Mouse (Mus musculus): ENCODE measurements around the gene Usp40. TPM values are rescaled to one million over a fixed set of nuclear protein-coding genes. Genes with fewer than 3 reads are reported as not detected.

Usp40 gene
- polyA plus RNA-seq, 1 experiment from 2014 or later: 28.4 TPM

DNA sequence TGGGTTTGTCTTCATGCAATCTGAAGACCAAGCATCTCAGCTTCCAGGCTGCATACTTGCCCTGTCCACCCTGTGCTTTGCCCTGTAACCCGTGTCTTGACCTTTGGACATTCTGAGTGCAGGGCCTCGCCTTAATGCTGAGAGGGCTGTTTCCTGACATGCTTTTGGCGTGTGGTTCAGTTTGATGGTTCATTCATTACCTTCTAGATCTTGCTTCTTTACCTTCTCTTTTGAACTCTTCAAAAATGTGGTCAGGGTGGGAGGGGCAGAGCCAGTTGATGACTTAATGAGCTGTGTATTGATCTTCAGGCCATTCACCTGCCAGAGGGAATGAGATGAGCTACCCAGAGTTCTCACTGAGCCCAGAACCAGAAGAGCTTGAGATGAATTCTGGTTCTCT lies 99.6 kb downstream of the Usp40 start:
- WGBS: 47% methylated on average over 3 of the region's 3 CpGs
- no peak overlapping the region for H3K4me3 ChIP-seq (ENCODE audit: low read length)
- H3K27ac ChIP-seq (ENCODE audit: low read length): peak overlapping the region; percentile 93
- H3K4me1 ChIP-seq (ENCODE audit: control insufficient read depth, insufficient read depth, low read length): peaks cover 28% of the 10 kb centered on the region
- no peaks in the 10 kb centered on the region for H3K9me3 ChIP-seq (ENCODE audit: control insufficient read depth, low read length)
- ATAC-seq: peak; percentile 65
- H3K36me3 ChIP-seq (ENCODE audit: control insufficient read depth, insufficient read depth, low read length): no peaks in the 10 kb centered on the region
- 0 out of 2 replicates have a peak overlapping the region, but pooled peaks have one; percentile 33 for H3K9ac ChIP-seq (ENCODE audit: low read depth, low read length)
- peak overlapping the region; percentile 38; the same call in 1 of the 2 replicates for H3K4me2 ChIP-seq (ENCODE audit: low read depth, low read length)
- H3K27me3 ChIP-seq (replicated peaks; ENCODE audit: control insufficient read depth, insufficient read depth, low read length): no peaks in the 10 kb centered on the region

DNA sequence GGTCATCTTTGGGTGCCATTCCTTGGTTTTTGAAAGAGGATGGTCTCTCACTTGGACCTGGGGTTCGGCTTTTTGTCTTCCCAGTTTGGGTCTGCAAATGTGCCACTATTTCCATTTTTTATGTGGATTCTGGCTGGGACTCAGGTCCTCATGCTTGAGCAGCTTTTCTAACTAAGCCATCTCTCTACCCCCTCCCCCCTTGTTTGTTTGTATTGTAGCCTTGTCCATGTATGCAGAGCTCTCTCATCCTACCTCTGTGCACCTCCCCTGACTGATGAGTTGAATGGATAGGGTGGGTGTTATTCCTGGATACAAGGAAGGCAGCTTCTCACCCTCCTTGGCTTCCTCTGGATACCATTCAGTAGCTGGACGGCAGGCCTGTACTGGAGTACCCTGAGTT lies 100.3 kb downstream of the Usp40 start:
- Histone ChIP-seq H3K27me3 (replicated peaks; ENCODE audit: control insufficient read depth, insufficient read depth, low read length) (no peaks in the 10 kb centered on the region), H3K9ac (ENCODE audit: low read depth, low read length) (no peak overlapping the region), H3K4me2 (ENCODE audit: low read depth, low read length) (no peak overlapping the region), H3K36me3 (ENCODE audit: control insufficient read depth, insufficient read depth, low read length) (no peaks in the 10 kb centered on the region), H3K9me3 (ENCODE audit: control insufficient read depth, low read length) (no peaks in the 10 kb centered on the region), H3K27ac (ENCODE audit: low read length) (peak overlapping the region; percentile 93), H3K4me1 (ENCODE audit: control insufficient read depth, insufficient read depth, low read length) (peaks cover 24% of the 10 kb centered on the region), H3K4me3 (ENCODE audit: low read length) (no peak overlapping the region)
- 89% methylated on average over 2 of the region's 2 CpGs for WGBS
- no peak for ATAC-seq

DNA sequence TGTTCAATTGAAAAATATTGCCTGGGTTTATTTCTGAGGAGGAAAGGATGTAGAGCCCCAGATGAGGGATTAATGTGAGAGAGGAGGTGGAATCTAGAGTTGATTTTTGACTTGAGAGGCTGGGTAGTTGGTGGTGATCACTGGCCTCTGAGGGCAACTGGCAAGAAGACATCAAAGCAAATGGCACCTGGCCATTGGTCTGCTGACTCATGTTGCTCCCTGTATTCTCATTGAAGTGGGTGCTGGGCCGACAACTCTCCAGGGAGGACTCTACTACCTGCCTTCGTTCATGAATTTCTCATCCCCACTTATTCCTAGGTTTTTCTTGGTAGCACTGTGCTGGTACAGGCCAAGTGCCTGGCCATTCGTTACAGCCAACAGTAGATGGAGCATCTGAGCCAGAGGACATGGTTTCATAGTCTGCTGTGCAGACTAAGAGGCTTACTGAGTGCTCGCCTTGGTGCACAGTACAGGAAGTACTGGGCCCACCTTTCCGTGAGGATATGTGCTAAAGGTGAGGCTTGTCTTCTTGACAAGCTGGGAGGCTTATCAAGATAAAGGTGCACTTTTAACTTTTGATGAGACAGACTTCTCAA lies 101.9 kb downstream of the Usp40 start:
- ATAC-seq: peak; percentile 67
- H3K4me2 ChIP-seq (ENCODE audit: low read depth, low read length): no peak overlapping the region
- H3K4me1 ChIP-seq (ENCODE audit: control insufficient read depth, insufficient read depth, low read length): peaks cover 17% of the 10 kb centered on the region
- 0 out of 2 replicates have a peak overlapping the region, but pooled peaks have one; percentile 18 for H3K27ac ChIP-seq (ENCODE audit: low read length)
- H3K27me3 ChIP-seq (replicated peaks; ENCODE audit: control insufficient read depth, insufficient read depth, low read length): no peaks in the 10 kb centered on the region
- H3K9ac ChIP-seq (ENCODE audit: low read depth, low read length): no peak overlapping the region
- no peaks in the 10 kb centered on the region for H3K9me3 ChIP-seq (ENCODE audit: control insufficient read depth, low read length)
- H3K36me3 ChIP-seq (ENCODE audit: control insufficient read depth, insufficient read depth, low read length): no peaks in the 10 kb centered on the region
- H3K4me3 ChIP-seq (ENCODE audit: low read length): no peak overlapping the region
- 79% methylated on average over 5 of the region's 5 CpGs for WGBS

DNA sequence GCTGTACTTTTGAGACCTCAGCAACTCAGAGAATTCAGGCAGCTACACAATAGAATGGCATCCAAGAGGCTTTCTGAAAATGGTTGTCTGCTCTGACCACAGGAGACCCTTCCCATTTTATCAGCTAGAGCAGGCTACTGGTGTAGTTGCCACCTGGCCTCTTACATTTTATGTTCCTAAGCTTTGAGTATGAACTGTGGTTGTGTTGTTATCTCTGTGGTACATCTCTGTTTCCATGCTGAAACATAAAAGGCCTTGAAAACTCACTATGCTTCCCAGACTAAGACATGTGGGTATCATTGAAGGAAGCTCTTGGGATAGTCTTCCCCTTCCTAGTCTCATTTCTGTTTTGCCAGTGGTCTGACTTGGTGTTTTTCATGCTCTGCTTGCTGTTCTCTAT lies 106.2 kb downstream of the Usp40 start:
- ATAC-seq: no peak
- Histone ChIP-seq H3K4me1 (ENCODE audit: control insufficient read depth, insufficient read depth, low read length) (peaks cover 6% of the 10 kb centered on the region; the same call in 1 of the 2 replicates), H3K36me3 (ENCODE audit: control insufficient read depth, insufficient read depth, low read length) (no peaks in the 10 kb centered on the region), H3K27ac (ENCODE audit: low read length) (no peak overlapping the region), H3K27me3 (replicated peaks; ENCODE audit: control insufficient read depth, insufficient read depth, low read length) (no peaks in the 10 kb centered on the region), H3K4me3 (ENCODE audit: low read length) (no peak overlapping the region), H3K4me2 (ENCODE audit: low read depth, low read length) (no peak overlapping the region), H3K9ac (ENCODE audit: low read depth, low read length) (no peak overlapping the region), H3K9me3 (ENCODE audit: control insufficient read depth, low read length) (no peaks in the 10 kb centered on the region)

DNA sequence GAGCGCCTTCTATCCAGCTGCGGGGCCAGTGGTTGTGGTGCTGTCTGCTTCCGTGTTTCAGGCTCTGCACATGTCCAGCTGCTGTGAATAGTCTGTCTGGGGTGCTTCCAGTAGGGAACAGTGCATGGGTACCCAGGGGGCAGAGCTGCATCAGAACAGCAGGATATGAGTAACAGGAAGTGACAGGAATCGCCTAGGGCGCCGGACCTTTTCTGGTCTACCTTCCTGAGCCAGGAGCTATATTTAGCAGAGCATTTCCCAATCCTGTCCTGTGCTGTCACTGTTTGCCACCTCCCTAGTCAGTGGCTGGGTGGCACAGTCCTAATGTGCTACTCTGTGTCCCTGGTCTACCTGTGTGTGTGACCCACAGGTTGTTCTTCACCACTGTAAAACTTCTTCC lies 107.4 kb downstream of the Usp40 start:
- H3K4me2 ChIP-seq (ENCODE audit: low read depth, low read length): no peak overlapping the region
- H3K4me1 ChIP-seq (ENCODE audit: control insufficient read depth, insufficient read depth, low read length): 0 out of 2 replicates have a peak, but pooled peaks cover 5% of the 10 kb centered on the region
- peak overlapping the region; percentile 13; the same call in 1 of the 2 replicates for H3K27ac ChIP-seq (ENCODE audit: low read length)
- no peaks in the 10 kb centered on the region for H3K27me3 ChIP-seq (replicated peaks; ENCODE audit: control insufficient read depth, insufficient read depth, low read length)
- no peaks in the 10 kb centered on the region for H3K9me3 ChIP-seq (ENCODE audit: control insufficient read depth, low read length)
- no peaks in the 10 kb centered on the region for H3K36me3 ChIP-seq (ENCODE audit: control insufficient read depth, insufficient read depth, low read length)
- peak; percentile 65 for ATAC-seq
- H3K4me3 ChIP-seq (ENCODE audit: low read length): no peak overlapping the region
- no peak overlapping the region for H3K9ac ChIP-seq (ENCODE audit: low read depth, low read length)
- WGBS: 82% methylated on average over 6 of the region's 6 CpGs

DNA sequence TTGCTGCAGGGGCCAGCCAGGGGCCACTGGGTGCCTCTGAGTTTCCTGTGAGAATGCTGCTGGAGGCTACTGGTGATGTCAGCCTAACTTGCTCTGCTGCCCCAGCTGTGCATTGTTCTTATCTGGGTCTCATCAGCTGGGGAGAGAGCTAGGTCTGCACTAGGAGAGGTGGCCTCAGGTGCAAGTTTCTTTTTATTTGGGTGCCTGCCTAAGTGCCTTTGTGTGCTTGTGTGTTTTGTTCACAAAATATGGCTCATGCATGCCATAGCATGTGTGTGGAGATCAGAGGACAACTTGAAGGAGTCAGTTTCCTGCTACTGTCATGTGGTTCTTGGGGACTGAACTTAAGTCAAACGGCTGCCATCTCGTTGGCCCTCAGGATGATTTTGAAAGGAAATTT lies 108.7 kb downstream of the Usp40 start:
- 67% methylated on average over 2 of the region's 2 CpGs for WGBS
- H3K36me3 ChIP-seq (ENCODE audit: control insufficient read depth, insufficient read depth, low read length): no peaks in the 10 kb centered on the region
- H3K4me3 ChIP-seq (ENCODE audit: low read length): no peak overlapping the region
- ATAC-seq: peak; percentile 35; the same call in 1 of the 2 replicates
- H3K27ac ChIP-seq (ENCODE audit: low read length): no peak overlapping the region
- H3K9me3 ChIP-seq (ENCODE audit: control insufficient read depth, low read length): no peaks in the 10 kb centered on the region
- H3K4me1 ChIP-seq (ENCODE audit: control insufficient read depth, insufficient read depth, low read length): 0 out of 2 replicates have a peak, but pooled peaks cover 5% of the 10 kb centered on the region
- H3K27me3 ChIP-seq (replicated peaks; ENCODE audit: control insufficient read depth, insufficient read depth, low read length): no peaks in the 10 kb centered on the region
- H3K9ac ChIP-seq (ENCODE audit: low read depth, low read length): no peak overlapping the region
- no peak overlapping the region for H3K4me2 ChIP-seq (ENCODE audit: low read depth, low read length)

DNA sequence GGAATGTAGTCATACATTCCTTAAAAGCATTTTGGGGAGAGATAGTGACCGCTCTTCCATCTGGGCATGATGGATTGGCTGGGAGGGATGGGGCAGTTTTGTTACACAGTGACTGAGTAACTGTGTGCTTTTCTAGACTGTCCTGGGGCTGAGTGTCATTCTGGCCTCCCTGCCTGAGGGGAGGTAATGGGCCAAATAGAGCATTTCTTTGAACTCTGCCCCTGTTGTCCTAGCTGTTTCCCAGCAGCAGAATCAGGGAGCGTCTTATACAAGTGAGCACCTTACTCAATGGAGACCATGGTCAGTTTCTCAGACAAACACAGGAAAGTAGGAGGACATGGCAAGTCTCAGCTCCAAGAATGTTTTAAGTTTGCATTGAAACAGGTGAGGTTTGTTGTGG lies 111.4 kb downstream of the Usp40 start:
- H3K27me3 ChIP-seq (replicated peaks; ENCODE audit: control insufficient read depth, insufficient read depth, low read length): no peaks in the 10 kb centered on the region
- no peaks in the 10 kb centered on the region for H3K9me3 ChIP-seq (ENCODE audit: control insufficient read depth, low read length)
- no peak overlapping the region for H3K4me3 ChIP-seq (ENCODE audit: low read length)
- H3K4me2 ChIP-seq (ENCODE audit: low read depth, low read length): no peak overlapping the region
- no peak overlapping the region for H3K9ac ChIP-seq (ENCODE audit: low read depth, low read length)
- 0 out of 2 replicates have a peak, but pooled peaks cover 5% of the 10 kb centered on the region for H3K4me1 ChIP-seq (ENCODE audit: control insufficient read depth, insufficient read depth, low read length)
- no peaks in the 10 kb centered on the region for H3K36me3 ChIP-seq (ENCODE audit: control insufficient read depth, insufficient read depth, low read length)
- H3K27ac ChIP-seq (ENCODE audit: low read length): no peak overlapping the region
- no peak for ATAC-seq
- WGBS: 85% methylated on average over 2 of the region's 2 CpGs

Small RNA genes lying within 50 kb of the gene (microRNA-seq; reads per million reads assigned to microRNA genes)
- not detected for gene Gm25198

Other genes starting within 250 kb of the Usp40 start
- gene Sag, start 204.9 kb downstream of the Usp40 start, polyA plus RNA-seq (2015; fragmentation: Nextera tagmentation; extraction: Ambion mirVana): 0.72 and 0.91 TPM in 2 replicates
- gene Dgkd, start 155.3 kb downstream of the Usp40 start, polyA plus RNA-seq (2015; fragmentation: Nextera tagmentation; extraction: Ambion mirVana): 24.0 and 26.9 TPM in 2 replicates
- gene Ugt1a10, start 46.8 kb upstream of the Usp40 start, polyA plus RNA-seq (2015; fragmentation: Nextera tagmentation; extraction: Ambion mirVana): not detected in 2 replicates
- 17.8 and 23.5 TPM in 2 replicates for gene Ugt1a9, start 62.2 kb upstream of the Usp40 start, polyA plus RNA-seq (2015; fragmentation: Nextera tagmentation; extraction: Ambion mirVana)
- not detected in 2 replicates for gene Ugt1a8, start 79.3 kb upstream of the Usp40 start, polyA plus RNA-seq (2015; fragmentation: Nextera tagmentation; extraction: Ambion mirVana)
- 82.7 and 89.2 TPM in 2 replicates for gene Ugt1a7c, start 86.5 kb upstream of the Usp40 start, polyA plus RNA-seq (2015; fragmentation: Nextera tagmentation; extraction: Ambion mirVana)
- 0.36 and 0.49 TPM in 2 replicates for gene Ugt1a6b, start 94.7 kb upstream of the Usp40 start, polyA plus RNA-seq (2015; fragmentation: Nextera tagmentation; extraction: Ambion mirVana)
- gene Ugt1a6a, start 126.3 kb upstream of the Usp40 start, polyA plus RNA-seq (2015; fragmentation: Nextera tagmentation; extraction: Ambion mirVana): 9.0 and 11.0 TPM in 2 replicates
- gene Ugt1a5, start 157.5 kb upstream of the Usp40 start, polyA plus RNA-seq (2015; fragmentation: Nextera tagmentation; extraction: Ambion mirVana): not detected in 2 replicates
- gene Ugt1a2, start 192.1 kb upstream of the Usp40 start, polyA plus RNA-seq (2015; fragmentation: Nextera tagmentation; extraction: Ambion mirVana): 0.37 TPM in 1 of 2 replicates, not detected in the other
- gene Dnajb3, start 197.2 kb upstream of the Usp40 start, polyA plus RNA-seq (2015; fragmentation: Nextera tagmentation; extraction: Ambion mirVana): 5.7 and 8.0 TPM in 2 replicates
- gene Ugt1a1, start 203.4 kb upstream of the Usp40 start, polyA plus RNA-seq (2015; fragmentation: Nextera tagmentation; extraction: Ambion mirVana): 55.9 and 79.1 TPM in 2 replicates
- 0.76 and 0.88 TPM in 2 replicates for gene Mroh2a, start 218.4 kb upstream of the Usp40 start, polyA plus RNA-seq (2015; fragmentation: Nextera tagmentation; extraction: Ambion mirVana)

Data from intestine, embryonic 16.5 days (tissue).